Mouse (Mus musculus): Measurements from ENCODE around the gene Bmpr2. TPM values are rescaled to one million over a fixed set of nuclear protein-coding genes. Genes with fewer than 3 reads are reported as not detected.

Gene Bmpr2
- polyA plus RNA-seq, 1 experiment from 2014 or later: 4.4 TPM

DNA sequence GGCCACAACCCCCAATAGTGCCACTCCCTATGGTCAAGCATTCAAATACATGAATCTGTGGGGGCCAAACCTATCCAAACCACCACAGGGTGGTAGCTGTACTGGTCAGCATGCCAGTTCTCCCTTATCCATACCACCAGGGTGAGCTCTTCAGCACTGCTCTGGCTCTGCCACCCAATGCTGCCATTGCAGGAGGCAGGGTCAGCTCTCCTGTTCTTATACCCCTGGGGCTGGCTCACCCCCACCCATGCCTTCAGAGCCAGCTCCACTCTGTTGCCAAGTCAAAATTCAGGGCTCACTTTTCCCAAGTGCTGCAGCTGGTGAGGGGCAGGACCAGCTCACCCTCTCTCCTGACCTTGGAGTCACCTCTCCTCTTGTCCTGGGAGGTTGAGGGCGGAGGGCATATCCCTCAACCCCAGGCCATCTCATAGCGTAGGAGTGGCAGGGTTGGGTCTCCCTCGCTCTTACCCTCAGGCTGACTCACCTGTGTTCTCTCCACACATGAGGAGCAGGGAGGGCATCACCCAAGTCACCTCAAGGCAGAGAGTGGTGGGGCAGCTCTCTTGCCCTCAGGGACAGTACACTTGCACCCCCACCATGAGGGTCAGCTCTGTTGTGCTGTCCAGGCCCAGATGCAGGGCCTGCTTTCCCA is 162.9 kb downstream of the Bmpr2 start:
- Histone ChIP-seq H3K4me3 (no peak overlapping the region), H3K27ac (replicated peaks) (no peak overlapping the region), H3K9me3 (replicated peaks) (no peaks in the 10 kb centered on the region), H3K27me3 (ENCODE audit: low read depth, poor library complexity, severe bottlenecking) (no peaks in the 10 kb centered on the region), H3K4me1 (peaks cover 8% of the 10 kb centered on the region; the same call in 1 of the 2 replicates), H3K36me3 (no peaks in the 10 kb centered on the region)
- DNase-seq (ENCODE audit: low spot score): no peak
- WGBS: 97% methylated on average over 3 of the region's 3 CpGs

DNA sequence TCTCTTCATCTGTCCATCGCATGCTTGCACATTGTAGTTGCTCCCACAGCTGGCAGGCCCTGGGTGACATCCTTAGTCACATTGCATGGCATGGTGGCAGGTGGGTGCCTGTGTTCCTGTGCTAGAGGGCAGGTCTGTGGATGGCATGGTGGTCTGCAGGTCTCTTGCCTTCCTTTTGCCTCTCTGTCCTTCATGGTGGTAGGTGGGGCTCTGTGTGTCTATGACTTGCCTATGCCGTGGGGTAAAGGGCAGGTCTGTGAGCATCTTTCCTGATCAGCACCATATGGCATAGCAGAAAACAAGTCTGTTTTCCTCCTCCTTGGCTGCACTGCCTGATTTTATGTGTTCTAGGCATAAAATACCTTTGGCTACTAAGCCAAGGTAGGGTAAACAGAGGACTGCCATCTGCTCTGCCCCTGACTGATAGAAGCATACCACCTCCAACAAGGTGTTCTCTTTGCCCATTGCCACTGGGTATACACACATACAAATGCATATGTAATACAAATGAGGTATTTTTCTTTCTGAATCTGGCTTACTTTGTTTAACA is 164.0 kb downstream of the Bmpr2 start:
- H3K4me1 ChIP-seq: peaks cover 8% of the 10 kb centered on the region; the same call in 1 of the 2 replicates
- no peaks in the 10 kb centered on the region for H3K36me3 ChIP-seq
- no peaks in the 10 kb centered on the region for H3K27me3 ChIP-seq (ENCODE audit: low read depth, poor library complexity, severe bottlenecking)
- H3K4me3 ChIP-seq: no peak overlapping the region
- H3K27ac ChIP-seq (replicated peaks): no peak overlapping the region
- H3K9me3 ChIP-seq (replicated peaks): no peaks in the 10 kb centered on the region
- DNase-seq (ENCODE audit: low spot score): no peak
- 93% methylated on average over 2 of the region's 2 CpGs for WGBS

Other genes starting within 250 kb of the Bmpr2 start
- gene Gm973, start 247.1 kb upstream of the Bmpr2 start, polyA plus RNA-seq (2016; fragmentation: Nextera tagmentation; extraction: Ambion mirVana): 9.0 and 9.4 TPM in 2 replicates
- 532 and 579 TPM in 2 replicates for gene Sumo1, start 92.6 kb upstream of the Bmpr2 start, polyA plus RNA-seq (2016; fragmentation: Nextera tagmentation; extraction: Ambion mirVana)
- 269 and 309 TPM in 2 replicates for gene Nop58, start 78.4 kb upstream of the Bmpr2 start, polyA plus RNA-seq (2016; fragmentation: Nextera tagmentation; extraction: Ambion mirVana)
- gene Fam117b, start 149.6 kb downstream of the Bmpr2 start, polyA plus RNA-seq (2016; fragmentation: Nextera tagmentation; extraction: Ambion mirVana): 8.5 and 11.3 TPM in 2 replicates